Mouse (Mus musculus) heart, adult 18-20 months (tissue): ENCODE data around the gene Helz. TPM values are rescaled to one million over a fixed set of nuclear protein-coding genes. Genes with fewer than 3 reads are reported as not detected.
A peak's percentile ranks its signal among the peaks of the same experiment; 100 is the strongest.
"Not testable (repeated sequence)": the region's sequence is repeated elsewhere in the genome, so short reads cannot be mapped to it uniquely, and the experiment has no call there.

Experiments used
- DNase-seq, 2 experiments: peaks; one replicate each; pipeline ENCODE4 v3.0.0; 2021 to 2022; ENCODE audit warnings: mixed read lengths in 1 of 2
- long read RNA-seq, 2 experiments: library from polyadenylated mRNA; stranded (forward); transcript quantifications; one replicate each; pipeline ENCODE4 v2.0.0; 2021
- total RNA-seq, 2 experiments: library from RNA; stranded (reverse); gene quantifications; 2 replicates each; pipeline ENCODE4 v1.2.3; 2021

The Helz gene
- 10 to 100 TPM; 23.8 to 26.8 TPM for total RNA-seq
- long read RNA-seq, experiment 1, full-length matches to known transcripts, result 1 of 4 reads
- long read RNA-seq, experiment 1, partial matches to known transcripts, result 1 of 4 reads
- long read RNA-seq, experiment 1, other reads (novel, unspliced or antisense), result 2 of 4 reads
- long read RNA-seq, experiment 2, partial matches to known transcripts, result 0 of 1 reads
- long read RNA-seq, experiment 2, other reads (novel, unspliced or antisense), result 1 of 1 reads

GRCm38 (mm10) chr11:107547351-107548203 lies at the start of gene Helz:
Helz (plus strand) TSS chr11:107547930.
- DNase-seq, result peak; percentile 80 to 83

GRCm38 (mm10) chr11:107502801-107503200 lies 44.9 kb upstream of the Helz start:
- DNase-seq, result no peak

- DNase-seq, result not testable (repeated sequence)
Measured at GRCm38 (mm10) chr11:107504364-107504763, 43.4 kb upstream of the Helz start.

- DNase-seq, result no peak
Measured at GRCm38 (mm10) chr11:107506260-107506659, 41.5 kb upstream of the Helz start.

GRCm38 (mm10) chr11:107509631-107510338 lies 37.9 kb upstream of the Helz start:
- peak in 1 of 2 experiments; percentile 5 for DNase-seq

GRCm38 (mm10) chr11:107510362-107511269 lies 37.1 kb upstream of the Helz start:
- peak; percentile 40 to 42 for DNase-seq

- peak; percentile 61 to 78 for DNase-seq
Measured at GRCm38 (mm10) chr11:107511954-107512353, 35.8 kb upstream of the Helz start.

- DNase-seq, result peak; percentile 38 to 39
Measured at GRCm38 (mm10) chr11:107513047-107513446, 34.7 kb upstream of the Helz start.

GRCm38 (mm10) chr11:107516387-107516786 lies 31.3 kb upstream of the Helz start:
- DNase-seq, result no peak

- DNase-seq, result no peak
Measured at GRCm38 (mm10) chr11:107518645-107519429, 28.9 kb upstream of the Helz start.

GRCm38 (mm10) chr11:107521153-107521552 lies 26.6 kb upstream of the Helz start:
- DNase-seq, result no peak

- no peak for DNase-seq
Measured at GRCm38 (mm10) chr11:107524966-107525365, 22.8 kb upstream of the Helz start.

GRCm38 (mm10) chr11:107527632-107528031 lies 20.1 kb upstream of the Helz start:
- no peak for DNase-seq

- peak; percentile 21 to 62 for DNase-seq
Measured at GRCm38 (mm10) chr11:107529320-107529719, 18.4 kb upstream of the Helz start.

- DNase-seq, result no peak
Measured at GRCm38 (mm10) chr11:107531445-107531844, 16.3 kb upstream of the Helz start.

GRCm38 (mm10) chr11:107532271-107532670 lies 15.5 kb upstream of the Helz start:
- no peak for DNase-seq

GRCm38 (mm10) chr11:107538994-107539393 lies 8.7 kb upstream of the Helz start:
- DNase-seq, result no peak

- no peak for DNase-seq
Measured at GRCm38 (mm10) chr11:107540339-107540738, 7.4 kb upstream of the Helz start.

GRCm38 (mm10) chr11:107545747-107546476 lies 1.8 kb upstream of the Helz start:
- no peak for DNase-seq

GRCm38 (mm10) chr11:107546667-107547301 lies 946 bp upstream of the Helz start:
- peak; percentile 11 to 28 for DNase-seq
